Comparison of ENCODE assay signal across 8 mouse cellular contexts in genomic region chr14:58253369-58253968, GRCm38 (mm10).
DNase-seq lines count a peak whose midpoint lies in the region; ATAC-seq lines count a peak whose summit lies in the region.

No protein-coding gene starts in this region.

- ATAC-seq in neural tube, embryonic 14.5 days (ENCODE audit: low read depth) = peak; percentile 41; the same call in 1 of the 2 replicates
- peak; percentile 93 for ATAC-seq in heart, embryonic 14.5 days (ENCODE audit: insufficient number of reproducible peaks, insufficient read depth, low FRiP score, low read depth)
- peak; percentile 88 for ATAC-seq in stomach, embryonic 16.5 days (ENCODE audit: insufficient read depth, low FRiP score)
- no peak for ATAC-seq in midbrain, embryonic 16.5 days

- no peak overlapping the region for H3K4me3 ChIP-seq in neural tube, embryonic 14.5 days (ENCODE audit: low read depth, low read length)
- no peak overlapping the region for H3K4me3 ChIP-seq in heart, embryonic 14.5 days (ENCODE audit: control insufficient read depth in 1 of 2, insufficient read depth in 1 of 2, low read depth in 1 of 2, low read length in 2 of 2)
- no peak overlapping the region for H3K4me3 ChIP-seq in stomach, embryonic 16.5 days (replicated peaks; ENCODE audit: low read length)
- no peak overlapping the region for H3K4me3 ChIP-seq in midbrain, embryonic 16.5 days (ENCODE audit: low read depth, low read length)

- no peaks in the 10 kb centered on the region for H3K27me3 ChIP-seq in neural tube, embryonic 14.5 days (ENCODE audit: control insufficient read depth, insufficient read depth, low read length)
- no peaks in the 10 kb centered on the region for H3K27me3 ChIP-seq in heart, embryonic 14.5 days (ENCODE audit: control insufficient read depth, insufficient read depth, low read length)
- no peaks in the 10 kb centered on the region for H3K27me3 ChIP-seq in stomach, embryonic 16.5 days (ENCODE audit: control insufficient read depth, insufficient read depth, low read length)
- no peaks in the 10 kb centered on the region for H3K27me3 ChIP-seq in midbrain, embryonic 16.5 days (ENCODE audit: control insufficient read depth, insufficient read depth, low read depth, low read length)

- DNase-seq in neural tube, embryonic 10.5 days (ENCODE audit: extremely low spot score, low spot score) = no peak
- peak; percentile 60 for DNase-seq in adrenal gland, postnatal 25 days
- DNase-seq in kidney, postnatal 4 days = peak; percentile 87 to 92
- DNase-seq in layer of hippocampus, adult 9-10 months (ENCODE audit: low spot score) = no peak

- H3K4me1 ChIP-seq in neural tube, embryonic 14.5 days (ENCODE audit: control insufficient read depth, insufficient read depth, low read length) = no peaks in the 10 kb centered on the region
- peaks cover 7 to 11% of the 10 kb centered on the region in 2 experiments for H3K4me1 ChIP-seq in heart, embryonic 14.5 days (ENCODE audit: control insufficient read depth in 2 of 2, insufficient read depth in 2 of 2, low read length in 2 of 2)
- H3K4me1 ChIP-seq in stomach, embryonic 16.5 days (ENCODE audit: control insufficient read depth, insufficient read depth, low read length) = peaks cover 12% of the 10 kb centered on the region
- H3K4me1 ChIP-seq in midbrain, embryonic 16.5 days (ENCODE audit: control insufficient read depth, insufficient read depth, low read length) = no peaks in the 10 kb centered on the region

- no peak overlapping the region for H3K9ac ChIP-seq in neural tube, embryonic 14.5 days (replicated peaks; ENCODE audit: low read depth, low read length)
- no peak overlapping the region for H3K9ac ChIP-seq in heart, embryonic 14.5 days (ENCODE audit: low read length)
- H3K9ac ChIP-seq in stomach, embryonic 16.5 days (ENCODE audit: low read length) = no peak overlapping the region
- H3K9ac ChIP-seq in midbrain, embryonic 16.5 days (ENCODE audit: low read depth, low read length) = no peak overlapping the region

- H3K4me2 ChIP-seq in neural tube, embryonic 14.5 days (ENCODE audit: low read depth, low read length) = no peak overlapping the region
- peak overlapping the region; percentile 18; the same call in 1 of the 2 replicates for H3K4me2 ChIP-seq in heart, embryonic 14.5 days (ENCODE audit: low read length)
- no peak overlapping the region for H3K4me2 ChIP-seq in stomach, embryonic 16.5 days (ENCODE audit: low read depth, low read length)
- H3K4me2 ChIP-seq in midbrain, embryonic 16.5 days (ENCODE audit: low read length) = no peak overlapping the region

- 83% methylated on average over 3 of the region's 3 CpGs for WGBS in neural tube, embryonic 14.5 days
- WGBS in heart, embryonic 14.5 days = 13% methylated on average over 3 of the region's 3 CpGs
- WGBS in stomach, embryonic 16.5 days = 23% methylated on average over 3 of the region's 3 CpGs
- 53% methylated on average over 3 of the region's 3 CpGs for WGBS in midbrain, embryonic 16.5 days

- H3K36me3 ChIP-seq in neural tube, embryonic 14.5 days (ENCODE audit: control insufficient read depth, insufficient read depth, low read length) = no peaks in the 10 kb centered on the region
- no peaks in the 10 kb centered on the region for H3K36me3 ChIP-seq in heart, embryonic 14.5 days (ENCODE audit: control insufficient read depth, insufficient read depth, low read length)
- no peaks in the 10 kb centered on the region for H3K36me3 ChIP-seq in stomach, embryonic 16.5 days (ENCODE audit: control insufficient read depth, insufficient read depth, low read length)
- H3K36me3 ChIP-seq in midbrain, embryonic 16.5 days (ENCODE audit: control insufficient read depth, insufficient read depth, low read length) = no peaks in the 10 kb centered on the region

- no peaks in the 10 kb centered on the region for H3K9me3 ChIP-seq in neural tube, embryonic 14.5 days (ENCODE audit: control insufficient read depth, low read length)
- no peaks in the 10 kb centered on the region for H3K9me3 ChIP-seq in heart, embryonic 14.5 days (ENCODE audit: control insufficient read depth, low read length)
- H3K9me3 ChIP-seq in stomach, embryonic 16.5 days (replicated peaks; ENCODE audit: control insufficient read depth, low read length) = no peaks in the 10 kb centered on the region
- no peaks in the 10 kb centered on the region for H3K9me3 ChIP-seq in midbrain, embryonic 16.5 days (replicated peaks; ENCODE audit: control insufficient read depth, low read length, poor library complexity, severe bottlenecking)

- no peak overlapping the region for H3K27ac ChIP-seq in neural tube, embryonic 14.5 days (ENCODE audit: low read depth, low read length)
- H3K27ac ChIP-seq in heart, embryonic 14.5 days (replicated peaks in 1 of 2; ENCODE audit: control insufficient read depth in 1 of 2, insufficient read depth in 1 of 2, low read depth in 2 of 2, low read length in 2 of 2) = peak overlapping the region; percentile 65 to 84
- 0 out of 2 replicates have a peak overlapping the region, but pooled peaks have one; percentile 34 for H3K27ac ChIP-seq in stomach, embryonic 16.5 days (ENCODE audit: low read length)
- H3K27ac ChIP-seq in midbrain, embryonic 16.5 days (ENCODE audit: low read length) = no peak overlapping the region

Comparison
In these comparisons a context has a peak if more than half of its experiments do, and no peak if none do; other contexts are left out.
1. H3K27ac ChIP-seq: peak in heart, embryonic 14.5 days (2 of 2) and stomach, embryonic 16.5 days (single experiment); none in neural tube, embryonic 14.5 days (single experiment) and midbrain, embryonic 16.5 days (single experiment).
2. DNase-seq: peak in adrenal gland, postnatal 25 days (single experiment) and kidney, postnatal 4 days (2 of 2); none in neural tube, embryonic 10.5 days (single experiment) and layer of hippocampus, adult 9-10 months (single experiment).